Mouse (Mus musculus): ENCODE results near the gene Atxn2.

DNA sequence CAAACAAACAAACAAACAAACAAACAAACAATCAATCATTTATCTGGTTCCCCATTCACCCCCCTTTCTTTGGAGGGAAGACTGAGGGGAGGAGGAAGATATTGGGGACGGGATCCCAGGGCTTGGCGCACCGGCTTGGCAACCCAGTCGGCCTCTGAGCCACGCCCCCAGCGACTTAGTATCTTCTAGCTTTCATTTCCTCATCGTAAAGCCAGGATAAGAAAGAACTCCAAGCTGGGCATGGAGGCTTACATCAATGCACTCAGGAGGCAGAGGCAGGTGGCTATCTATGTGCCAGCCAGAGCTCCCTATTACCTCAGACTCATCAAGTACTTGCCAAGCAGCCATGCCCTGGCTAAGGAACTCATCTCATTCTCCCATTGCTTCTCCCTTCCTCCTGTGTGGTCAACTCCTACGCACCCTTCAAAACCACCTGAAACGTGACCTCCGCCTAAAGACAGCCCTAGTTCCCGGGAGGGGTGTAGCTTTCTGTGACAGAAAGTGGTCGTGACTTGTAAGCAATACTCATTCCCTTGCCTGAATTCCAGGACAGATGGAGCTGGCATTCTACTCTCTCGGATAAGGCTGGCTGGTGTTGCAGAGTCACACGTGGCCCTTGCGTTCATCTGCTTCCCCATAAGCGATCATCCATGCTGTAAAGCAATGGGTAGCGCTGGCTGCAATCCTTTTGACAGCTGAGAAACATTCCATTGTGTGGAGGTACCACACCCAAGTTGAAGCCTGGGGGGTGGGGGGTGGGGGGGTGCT, 132.2 kb downstream of the Atxn2 start:
- TF ChIP-seq GATA1 (IDR thresholded peaks at IDR 0.05; ENCODE audit: borderline replicate concordance, low read length) (no peak), FLI1 (IDR thresholded peaks at IDR 0.05; ENCODE audit: low read length) (no peak)
